Mouse (Mus musculus): ENCODE measurements around the gene Bola1. TPM values are rescaled to one million over a fixed set of nuclear protein-coding genes. Genes with fewer than 3 reads are reported as not detected.
A peak's percentile ranks its signal among the peaks of the same experiment; 100 is the strongest.

Bola1 gene
- polyA plus RNA-seq, 1 experiment, result 88.0 TPM

- peak overlapping the region; percentile 48 for H3K4me3 ChIP-seq
- H3K36me3 ChIP-seq (ENCODE audit: control insufficient read depth, insufficient read depth), result no peaks in the 10 kb centered on the region
- peak overlapping the region; percentile 86 for H3K4me2 ChIP-seq (ENCODE audit: low read depth)
- peak overlapping the region; percentile 26 for H3ac ChIP-seq (ENCODE audit: control insufficient read depth, insufficient read length)
- H3K27me3 ChIP-seq (ENCODE audit: control insufficient read depth, insufficient read depth, insufficient read length), result no peaks in the 10 kb centered on the region
- no peak for TF ChIP-seq SRF (IDR thresholded peaks at IDR 0.05; ENCODE audit: control insufficient read depth, insufficient read length, low read depth)
- no peak for TF ChIP-seq MAX (IDR thresholded peaks at IDR 0.05; ENCODE audit: low read depth)
- no peak for TF ChIP-seq POLR2AphosphoS2 (IDR thresholded peaks at IDR 0.05; ENCODE audit: insufficient read length, low read depth)
- TF ChIP-seq USF1 (IDR thresholded peaks at IDR 0.05; ENCODE audit: low read depth), result no peak
- no peak for TF ChIP-seq MYOG (IDR thresholded peaks at IDR 0.05; ENCODE audit: control insufficient read depth in 1 of 3, insufficient read depth in 1 of 3, insufficient read length in 2 of 3, low read depth in 2 of 3)
- TF ChIP-seq REST (IDR thresholded peaks at IDR 0.05; ENCODE audit: insufficient read depth, insufficient read length), result no peak
- no peak for TF ChIP-seq TCF12 (IDR thresholded peaks at IDR 0.05; ENCODE audit: insufficient read depth, poor library complexity, severe bottlenecking)
- TF ChIP-seq POLR2A (IDR thresholded peaks at IDR 0.05; ENCODE audit: insufficient read length, low read depth), result no peak
- no peak for TF ChIP-seq E2F4 (IDR thresholded peaks at IDR 0.05; ENCODE audit: insufficient read depth)
- no peaks in the 10 kb centered on the region for H3K79me2 ChIP-seq (ENCODE audit: control insufficient read depth, insufficient read depth)
These were observed 22.9 kb downstream of the Bola1 start for GRCm38 (mm10) chr3:96196437-96197128.

- TF ChIP-seq REST (IDR thresholded peaks at IDR 0.05; ENCODE audit: insufficient read depth, insufficient read length) (no peak), USF1 (IDR thresholded peaks at IDR 0.05; ENCODE audit: low read depth) (no peak), TCF12 (IDR thresholded peaks at IDR 0.05; ENCODE audit: insufficient read depth, poor library complexity, severe bottlenecking) (no peak), CEBPB (IDR thresholded peaks at IDR 0.05; ENCODE audit: insufficient read depth, poor library complexity, severe bottlenecking) (no peak), MYOD1 (IDR thresholded peaks at IDR 0.05; ENCODE audit: control insufficient read depth in 1 of 3, insufficient read length in 2 of 3, low read depth in 2 of 3) (no peak), TCF3 (IDR thresholded peaks at IDR 0.05; ENCODE audit: insufficient read length, low read depth) (no peak), POLR2A (IDR thresholded peaks at IDR 0.05; ENCODE audit: insufficient read length, low read depth) (no peak), E2F4 (IDR thresholded peaks at IDR 0.05; ENCODE audit: insufficient read depth) (no peak)
- Histone ChIP-seq H3K4me3 (no peak overlapping the region), H3K4me2 (ENCODE audit: low read depth) (no peak overlapping the region), H3ac (ENCODE audit: control insufficient read depth, insufficient read length) (no peak overlapping the region), H3K27me3 (ENCODE audit: control insufficient read depth, insufficient read depth, insufficient read length) (no peaks in the 10 kb centered on the region), H3K79me2 (ENCODE audit: control insufficient read depth, insufficient read depth) (no peaks in the 10 kb centered on the region), H3K36me3 (ENCODE audit: control insufficient read depth, insufficient read depth) (no peaks in the 10 kb centered on the region)
These were observed 23.7 kb downstream of the Bola1 start for GRCm38 (mm10) chr3:96195616-96196313.

- Histone ChIP-seq H3K4me3 (no peak overlapping the region), H3ac (ENCODE audit: control insufficient read depth, insufficient read length) (no peak overlapping the region), H3K27me3 (ENCODE audit: control insufficient read depth, insufficient read depth, insufficient read length) (no peaks in the 10 kb centered on the region), H3K4me2 (ENCODE audit: low read depth) (no peak overlapping the region), H3K79me2 (ENCODE audit: control insufficient read depth, insufficient read depth) (no peaks in the 10 kb centered on the region), H3K36me3 (ENCODE audit: control insufficient read depth, insufficient read depth) (no peaks in the 10 kb centered on the region)
- peak; percentile 47 for TF ChIP-seq POLR2AphosphoS2 (IDR thresholded peaks at IDR 0.05; ENCODE audit: insufficient read length, low read depth)
- no peak for TF ChIP-seq MYOG (IDR thresholded peaks at IDR 0.05; ENCODE audit: control insufficient read depth in 1 of 3, insufficient read depth in 1 of 3, insufficient read length in 2 of 3, low read depth in 2 of 3)
These were observed 24.5 kb downstream of the Bola1 start for GRCm38 (mm10) chr3:96194966-96195365.

- no peak overlapping the region for H3K4me2 ChIP-seq (ENCODE audit: low read depth)
- no peaks in the 10 kb centered on the region for H3K36me3 ChIP-seq (ENCODE audit: control insufficient read depth, insufficient read depth)
These were observed 26.5 kb downstream of the Bola1 start for GRCm38 (mm10) chr3:96192977-96193376.

GRCm38 (mm10) chr3:96182382-96182776 lies 37.1 kb downstream of the Bola1 start:
- H3K36me3 ChIP-seq (ENCODE audit: control insufficient read depth, insufficient read depth), result peaks cover 11% of the 10 kb centered on the region
- H3K4me3 ChIP-seq, result no peak overlapping the region
- no peak overlapping the region for H3K4me2 ChIP-seq (ENCODE audit: low read depth)
- no peaks in the 10 kb centered on the region for H3K27me3 ChIP-seq (ENCODE audit: control insufficient read depth, insufficient read depth, insufficient read length)
- no peak overlapping the region for H3ac ChIP-seq (ENCODE audit: control insufficient read depth, insufficient read length)
- H3K79me2 ChIP-seq (ENCODE audit: control insufficient read depth, insufficient read depth), result no peaks in the 10 kb centered on the region
- TF ChIP-seq POLR2AphosphoS2 (IDR thresholded peaks at IDR 0.05; ENCODE audit: insufficient read length, low read depth) (no peak), REST (IDR thresholded peaks at IDR 0.05; ENCODE audit: insufficient read depth, insufficient read length) (no peak), POLR2A (IDR thresholded peaks at IDR 0.05; ENCODE audit: insufficient read length, low read depth) (no peak), E2F4 (IDR thresholded peaks at IDR 0.05; ENCODE audit: insufficient read depth) (no peak)

More at GRCm38 (mm10) chr3:96192977-96193376, 26.5 kb downstream of the Bola1 start:
- Histone ChIP-seq H3K79me2 (ENCODE audit: control insufficient read depth, insufficient read depth) (no peaks in the 10 kb centered on the region), H3K4me3 (no peak overlapping the region), H3K27me3 (ENCODE audit: control insufficient read depth, insufficient read depth, insufficient read length) (no peaks in the 10 kb centered on the region), H3ac (ENCODE audit: control insufficient read depth, insufficient read length) (no peak overlapping the region)
- TF ChIP-seq POLR2AphosphoS2 (IDR thresholded peaks at IDR 0.05; ENCODE audit: insufficient read length, low read depth) (no peak), TCF3 (IDR thresholded peaks at IDR 0.05; ENCODE audit: insufficient read length, low read depth) (no peak), TCF12 (IDR thresholded peaks at IDR 0.05; ENCODE audit: insufficient read depth, poor library complexity, severe bottlenecking) (no peak), MYOD1 (IDR thresholded peaks at IDR 0.05; ENCODE audit: control insufficient read depth in 1 of 3, insufficient read length in 2 of 3, low read depth in 2 of 3) (no peak), CEBPB (IDR thresholded peaks at IDR 0.05; ENCODE audit: insufficient read depth, poor library complexity, severe bottlenecking) (no peak), SRF (IDR thresholded peaks at IDR 0.05; ENCODE audit: control insufficient read depth, insufficient read length, low read depth) (no peak)
